Mouse (Mus musculus) bone marrow macrophage, adult 2 months (primary cell): ENCODE data around the gene Sez6.

Source experiments
- CTCF ChIP-seq: IDR thresholded peaks from 2 replicates; pipeline ENCODE4 v1.5.1; 2012; ENCODE audit warnings: low read depth, mild to moderate bottlenecking, low read length, moderate library complexity
- POLR2A ChIP-seq: IDR thresholded peaks from 2 replicates; pipeline ENCODE4 v1.6.1; 2012; ENCODE audit warnings: mild to moderate bottlenecking, low read depth, low read length, borderline replicate concordance

DNA sequence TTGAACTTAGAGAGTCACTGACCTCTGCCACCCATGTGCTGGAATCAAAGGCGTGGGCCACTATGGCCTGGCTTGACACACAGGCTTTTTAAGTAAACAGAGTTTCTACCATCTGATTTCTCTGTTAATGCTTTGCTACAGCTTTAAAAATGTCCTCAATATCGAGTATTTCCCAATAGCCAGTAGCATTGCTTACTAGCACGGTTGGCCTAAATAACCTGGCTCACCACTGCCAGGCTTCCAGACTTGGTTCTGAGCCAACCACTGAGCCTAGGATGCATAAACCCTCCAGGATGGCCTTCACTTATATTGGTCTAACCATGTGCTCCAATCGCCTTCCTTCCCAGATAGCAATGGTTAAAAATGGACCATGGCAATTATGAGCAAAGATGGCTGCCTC lies 29.9 kb upstream of the Sez6 start:
- TF ChIP-seq CTCF (no peak), POLR2A (no peak)
